Mouse (Mus musculus): Measurements from ENCODE around the gene Ppp2r5a.
A peak's percentile ranks its signal among the peaks of the same experiment; 100 is the strongest.

Ppp2r5a gene

DNA sequence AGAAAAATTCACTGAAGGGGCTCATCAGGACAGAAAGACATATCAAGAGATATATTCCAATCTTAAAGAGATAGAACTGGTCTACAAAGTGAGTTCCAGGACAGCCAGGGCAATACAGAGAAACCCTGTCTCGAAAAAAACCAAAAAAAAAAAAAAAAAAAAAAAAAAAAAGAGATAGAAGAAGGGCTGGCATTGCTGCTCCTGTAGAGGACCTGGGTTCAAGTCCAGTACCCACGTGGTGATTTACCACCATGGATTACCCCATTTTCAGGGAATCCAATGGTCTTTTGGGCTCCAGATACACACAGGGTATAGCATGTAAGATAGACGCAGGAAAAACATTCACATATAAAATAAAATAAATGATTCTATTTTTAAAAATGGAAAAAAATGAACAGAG lies 22.2 kb downstream of the Ppp2r5a start:
- DNase-seq (ENCODE audit: low spot score in 2 of 2), result no peak

DNA sequence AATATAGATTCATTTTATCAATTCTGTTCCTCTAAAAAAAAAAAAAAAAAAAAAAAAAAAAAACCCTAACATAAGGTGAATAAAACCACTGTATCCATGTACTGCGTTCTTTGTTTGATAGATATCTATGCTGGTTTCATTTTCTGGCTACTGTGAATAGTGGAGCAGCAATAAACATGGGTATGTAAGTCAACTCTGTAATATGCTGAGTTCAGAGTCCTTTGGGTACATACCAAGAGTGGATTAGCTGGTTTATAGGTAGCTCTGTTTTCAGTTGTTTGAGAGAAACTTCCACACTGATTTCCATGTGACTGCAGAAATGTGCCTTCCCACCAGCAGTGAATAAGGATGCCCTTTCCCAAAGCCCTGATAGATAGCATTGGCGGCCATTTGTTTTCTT lies 25.0 kb downstream of the Ppp2r5a start:
- DNase-seq (ENCODE audit: low spot score in 2 of 2), result no peak

DNA sequence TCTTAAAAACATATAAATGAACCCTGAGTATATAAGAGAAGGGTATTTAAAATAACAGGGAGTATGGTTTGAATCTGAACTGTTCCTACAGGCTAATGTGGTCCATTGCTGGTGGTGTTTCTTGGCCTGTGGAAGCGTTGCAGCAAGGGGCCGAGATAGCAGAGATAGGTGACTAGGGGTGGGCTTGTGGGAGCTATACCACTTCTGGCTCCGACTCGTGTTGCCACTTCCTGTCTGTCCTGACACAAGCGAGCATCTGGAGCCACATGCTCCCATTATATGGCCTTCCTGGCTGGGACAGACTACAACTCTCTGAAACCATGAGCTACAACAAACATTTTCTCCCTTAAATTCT lies 27.5 kb downstream of the Ppp2r5a start:
- DNase-seq (ENCODE audit: low spot score in 2 of 2), result no peak

DNA sequence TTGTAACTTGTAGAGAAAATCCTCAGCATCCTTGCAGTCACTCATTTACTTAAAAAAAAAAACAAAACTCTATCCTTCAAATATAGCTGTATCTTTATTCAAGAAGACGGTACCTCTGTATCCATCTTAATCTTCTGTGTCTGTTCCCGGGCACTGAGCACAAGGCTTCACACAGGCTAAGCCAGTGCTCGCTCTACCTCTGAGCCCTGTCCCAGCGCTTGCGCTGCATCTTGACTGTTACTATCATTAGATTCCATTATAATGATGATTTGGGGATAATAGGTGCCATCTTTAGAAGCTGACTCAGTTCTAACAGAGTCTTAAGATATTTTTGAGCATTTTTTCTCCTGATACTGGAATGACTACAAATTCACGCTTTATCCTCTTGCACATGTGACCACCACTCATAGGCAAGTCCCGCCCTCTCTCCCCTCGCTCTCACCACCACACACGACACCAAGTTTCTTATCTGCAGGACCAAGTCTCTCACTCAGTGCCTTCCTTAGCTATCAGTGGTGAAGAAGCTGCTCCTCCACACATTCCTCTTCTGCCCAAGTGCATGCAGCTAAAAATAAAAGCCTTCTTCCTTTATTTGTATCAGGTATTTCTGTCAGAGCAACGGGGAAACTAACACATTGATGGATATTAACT lies 28.0 kb downstream of the Ppp2r5a start:
- no peak for DNase-seq (ENCODE audit: low spot score in 2 of 2)

DNA sequence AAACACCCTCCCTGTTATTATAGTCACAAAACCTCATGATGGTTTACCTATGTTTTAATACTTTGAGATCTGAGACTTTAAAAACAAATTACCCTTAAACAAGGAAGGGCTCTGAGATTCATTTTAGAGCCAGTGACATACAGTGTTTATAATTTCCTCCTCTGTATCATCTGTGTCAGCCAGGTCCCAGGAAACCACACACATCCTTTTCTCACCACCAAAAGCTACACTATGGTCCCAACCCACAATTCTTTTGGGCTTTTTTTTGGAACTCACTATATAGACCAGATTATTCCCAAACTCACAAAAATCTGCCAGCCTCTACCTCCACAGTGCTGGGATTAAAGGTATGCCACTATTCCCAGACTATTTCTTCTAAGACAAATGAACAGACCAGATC lies 33.9 kb downstream of the Ppp2r5a start:
- DNase-seq (ENCODE audit: low spot score in 2 of 2), result no peak

DNA sequence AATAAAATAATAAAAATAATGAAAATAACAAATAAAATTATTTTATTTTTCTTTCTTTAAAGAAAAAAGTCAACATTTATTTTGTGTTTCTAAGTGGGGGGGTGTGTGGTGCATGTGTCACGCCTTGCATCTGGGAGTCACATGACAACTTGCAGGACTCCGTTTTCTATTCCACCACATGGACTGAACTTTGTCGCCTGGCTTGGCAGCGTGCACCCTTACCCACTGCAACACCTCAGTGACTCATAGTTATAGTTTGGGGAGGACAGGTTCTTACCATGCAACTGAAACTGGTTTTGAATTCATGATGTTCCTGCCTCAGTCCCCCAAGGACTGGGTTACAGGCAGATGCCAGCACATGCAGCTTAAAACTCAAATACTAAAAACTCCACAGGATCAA lies 34.9 kb downstream of the Ppp2r5a start:
- no peak for DNase-seq (ENCODE audit: low spot score in 2 of 2)

DNA sequence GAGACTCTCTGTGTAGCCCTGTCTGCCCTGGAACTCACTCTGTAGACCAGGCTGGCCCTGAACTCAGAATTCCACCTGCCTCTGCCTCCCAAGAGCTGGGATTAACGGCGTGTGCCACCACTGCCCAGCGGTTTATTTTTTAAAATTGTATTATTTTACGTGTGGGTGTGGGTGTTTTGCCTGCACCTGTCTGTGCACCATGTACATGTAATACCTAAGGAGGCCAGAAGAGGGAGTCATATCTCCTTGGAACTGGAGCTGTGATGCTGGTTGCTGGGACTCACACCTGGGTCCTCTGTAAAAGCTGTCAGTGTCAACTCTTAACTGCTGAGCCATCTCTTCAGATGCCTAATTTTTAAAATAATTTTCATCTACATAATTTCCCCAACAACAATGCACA lies 38.6 kb downstream of the Ppp2r5a start:
- DNase-seq (ENCODE audit: low spot score in 2 of 2), result peak in 1 of 2 experiments; percentile 21

DNA sequence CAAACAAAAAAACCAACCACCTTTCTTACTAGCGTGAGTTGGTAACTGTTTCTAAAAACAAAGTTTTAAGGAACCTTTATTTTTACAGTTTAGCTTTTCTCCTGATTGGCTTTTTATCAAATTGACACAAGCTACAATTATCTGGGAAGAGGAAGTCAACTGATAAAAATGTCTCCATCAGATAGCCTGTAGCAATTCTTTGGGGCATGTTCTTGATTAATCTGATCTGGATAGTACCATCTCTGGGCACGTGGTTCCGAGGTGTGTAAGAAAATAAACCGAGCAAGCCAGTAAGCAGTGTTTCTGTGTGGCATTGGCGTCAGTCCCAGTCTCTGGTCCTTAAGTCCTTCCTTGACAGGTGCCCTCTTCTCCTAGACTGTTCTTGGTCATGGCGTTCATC lies 40.7 kb downstream of the Ppp2r5a start:
- no peak for DNase-seq (ENCODE audit: low spot score in 2 of 2)

DNA sequence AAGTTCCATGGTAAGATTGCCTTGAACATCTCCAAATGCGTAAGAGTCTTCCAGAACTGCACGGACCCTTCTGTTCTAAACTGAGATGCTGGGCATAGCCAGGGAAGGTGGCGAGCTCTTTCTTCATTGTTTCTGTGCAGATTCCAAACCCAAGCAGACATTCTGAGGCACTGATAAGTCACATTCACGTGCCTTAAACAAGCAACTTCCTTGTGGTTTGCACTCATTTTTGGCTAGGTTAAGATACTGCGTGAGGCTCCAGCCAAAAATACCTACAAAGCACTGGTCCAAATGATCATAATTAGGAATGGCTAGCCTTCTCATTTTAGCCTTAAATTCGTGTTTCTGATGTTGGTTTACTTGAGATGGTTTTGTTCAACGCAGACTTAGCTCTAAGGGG lies 43.6 kb downstream of the Ppp2r5a start:
- no peak for DNase-seq (ENCODE audit: low spot score in 2 of 2)

DNA sequence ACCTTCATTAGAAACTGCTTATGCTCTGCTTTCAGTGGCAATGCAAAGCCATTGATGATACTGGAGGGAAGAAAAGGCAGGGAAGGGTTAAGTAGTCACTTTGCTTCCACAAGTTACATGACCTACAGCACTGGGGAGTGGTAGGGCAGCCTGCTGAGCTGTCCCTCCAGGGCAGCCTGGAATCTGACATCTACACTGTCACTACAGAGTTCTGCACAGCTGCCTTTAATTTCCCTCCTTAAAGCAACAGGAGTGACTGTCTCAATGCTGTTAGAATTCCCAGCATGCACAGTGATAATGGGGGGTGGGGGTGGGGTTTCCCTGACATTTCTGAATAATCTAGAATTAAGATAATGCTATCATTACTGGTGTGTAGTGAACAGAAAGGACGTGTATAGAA lies 46.1 kb downstream of the Ppp2r5a start:
- no peak for DNase-seq (ENCODE audit: low spot score in 2 of 2)

DNA sequence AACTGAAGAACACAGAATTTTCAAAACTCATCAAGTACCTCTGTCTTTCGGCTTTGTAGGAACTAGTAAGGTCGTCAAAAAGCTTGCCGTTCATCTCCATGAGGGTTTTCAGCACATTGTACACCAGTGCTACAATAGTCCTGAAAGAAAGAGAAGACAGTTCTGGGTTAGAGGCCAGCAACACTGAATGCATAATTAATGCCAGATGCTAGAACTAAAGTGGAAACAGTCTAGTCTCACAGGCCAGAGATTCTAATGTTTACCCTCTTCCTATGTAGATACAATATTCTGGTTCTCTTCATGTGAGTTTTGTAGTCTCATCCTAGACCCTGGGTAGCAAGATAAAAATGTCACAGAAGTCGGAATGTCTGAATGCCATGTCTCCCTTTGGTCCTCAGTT lies 49.2 kb downstream of the Ppp2r5a start:
- no peak for DNase-seq (ENCODE audit: low spot score in 2 of 2)

DNA sequence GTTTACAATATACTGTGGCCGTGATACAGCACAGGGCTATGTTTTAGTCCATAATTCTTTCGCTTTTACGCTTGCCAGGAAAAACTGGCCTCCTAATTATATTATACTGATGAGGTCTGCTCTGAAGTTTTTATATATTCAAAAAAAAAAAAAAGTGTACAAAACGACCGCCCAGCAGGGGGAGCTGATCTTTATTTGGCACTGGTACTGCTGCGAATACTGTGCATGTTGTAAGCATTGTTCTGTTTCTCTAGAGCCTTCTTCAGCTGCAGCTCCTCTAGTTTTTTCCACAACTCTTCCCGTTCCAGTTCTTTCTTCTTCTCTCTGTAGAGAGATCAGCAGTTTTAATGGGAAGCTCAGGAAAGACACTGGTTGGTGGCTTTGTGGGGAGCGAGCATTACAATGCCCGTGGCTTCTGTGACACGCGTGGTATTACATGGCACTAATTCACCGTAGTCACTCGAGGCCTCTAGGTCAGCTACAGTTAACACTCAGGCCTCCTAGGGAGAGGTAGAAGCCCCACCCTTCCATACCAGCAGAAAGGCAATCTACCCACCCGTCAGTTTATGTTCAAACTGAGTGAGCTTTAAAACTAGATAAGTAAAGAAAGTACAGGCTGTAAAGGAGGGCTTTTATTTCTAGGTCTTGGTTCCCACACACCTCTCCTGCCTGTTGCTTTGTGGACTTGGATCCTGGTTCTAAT lies 50.1 kb downstream of the Ppp2r5a start:
- DNase-seq (ENCODE audit: low spot score in 2 of 2), result peak in 1 of 2 experiments; percentile 31

DNA sequence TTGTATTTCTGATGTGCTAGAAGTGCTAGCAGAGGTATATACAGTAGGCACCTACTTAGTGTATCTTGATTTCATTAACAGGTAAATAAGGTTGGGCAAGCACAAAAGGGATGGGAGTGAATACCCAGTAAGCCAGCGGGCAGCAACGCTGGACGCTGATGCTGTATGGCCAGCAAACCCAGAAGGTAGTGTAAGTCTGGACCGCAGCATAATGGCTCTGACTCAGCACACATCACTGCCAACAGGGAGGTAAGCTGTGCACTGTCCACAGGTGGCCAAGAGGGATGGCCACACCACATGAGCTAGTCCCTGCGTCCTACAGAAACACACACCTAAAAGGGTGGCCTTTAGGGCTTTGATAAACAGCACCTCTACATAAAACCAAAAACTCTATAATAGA lies 52.7 kb downstream of the Ppp2r5a start:
- no peak for DNase-seq (ENCODE audit: low spot score in 2 of 2)

DNA sequence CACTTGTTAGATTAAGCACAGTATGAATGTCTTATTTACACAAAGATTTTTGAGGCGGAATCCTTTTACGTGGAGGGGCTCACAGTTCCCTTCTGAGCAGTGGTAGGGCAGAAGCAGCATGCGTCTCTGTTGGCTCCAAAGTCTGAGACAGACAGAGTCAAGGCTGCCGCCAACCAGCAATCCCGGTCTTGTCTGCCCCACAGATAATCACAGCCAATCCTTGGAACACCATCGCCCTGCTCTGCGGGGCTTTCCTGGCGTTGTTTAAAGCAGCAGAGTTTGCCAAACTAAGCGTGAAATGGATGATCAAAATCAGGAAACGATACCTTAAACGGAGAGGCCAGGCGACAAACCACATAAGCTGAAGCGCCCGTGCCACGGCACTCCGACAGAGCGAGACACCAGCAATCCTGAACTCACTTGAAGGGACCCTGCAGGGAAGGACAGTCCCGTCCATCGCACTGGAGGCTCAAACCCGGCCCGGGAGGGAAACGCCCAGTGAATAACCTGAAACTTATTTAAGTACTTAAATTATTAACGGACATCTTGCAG lies 53.5 kb downstream of the Ppp2r5a start:
- DNase-seq (ENCODE audit: low spot score in 2 of 2), result no peak

DNA sequence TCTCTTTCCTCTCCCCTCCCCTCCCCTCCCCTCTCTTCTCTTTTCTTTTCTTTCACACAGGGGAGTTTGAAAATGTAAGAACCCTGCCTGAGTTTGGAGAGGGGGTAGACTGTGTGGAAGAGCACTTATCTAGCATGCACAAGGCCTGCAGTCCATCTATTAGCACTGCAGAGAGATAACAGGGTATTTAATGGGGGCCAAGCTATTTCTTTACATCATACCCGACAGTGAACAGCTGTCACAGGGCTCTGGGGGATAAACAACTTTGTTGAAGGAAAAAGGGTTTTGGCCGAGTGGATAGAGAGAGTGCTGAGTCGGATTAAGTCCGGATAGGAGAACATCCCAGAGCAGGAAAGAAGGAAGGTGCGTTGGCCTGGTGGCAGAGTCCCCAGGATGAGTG lies 54.1 kb downstream of the Ppp2r5a start:
- no peak for DNase-seq (ENCODE audit: low spot score in 2 of 2)

DNA sequence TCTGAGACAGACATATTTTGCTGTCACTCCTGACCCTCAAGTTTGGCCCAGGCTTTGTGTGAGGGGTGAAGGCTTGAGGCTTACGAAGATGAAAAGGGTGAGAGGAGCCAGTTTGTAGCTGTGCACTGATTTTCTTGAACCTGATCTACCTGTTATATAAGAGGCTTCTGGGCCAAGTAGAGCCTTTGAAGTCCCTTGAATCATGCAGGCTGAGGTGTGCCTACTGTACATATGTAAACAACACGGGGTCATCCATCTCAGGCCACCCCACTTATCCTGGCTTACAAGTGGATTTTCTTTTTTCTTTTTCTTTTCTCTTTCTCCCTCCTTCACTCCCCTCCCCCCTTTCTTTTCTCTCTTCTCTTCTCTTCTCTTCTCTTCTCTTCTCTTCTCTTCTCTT lies 54.5 kb downstream of the Ppp2r5a start:
- no peak for DNase-seq (ENCODE audit: low spot score in 2 of 2)

DNA sequence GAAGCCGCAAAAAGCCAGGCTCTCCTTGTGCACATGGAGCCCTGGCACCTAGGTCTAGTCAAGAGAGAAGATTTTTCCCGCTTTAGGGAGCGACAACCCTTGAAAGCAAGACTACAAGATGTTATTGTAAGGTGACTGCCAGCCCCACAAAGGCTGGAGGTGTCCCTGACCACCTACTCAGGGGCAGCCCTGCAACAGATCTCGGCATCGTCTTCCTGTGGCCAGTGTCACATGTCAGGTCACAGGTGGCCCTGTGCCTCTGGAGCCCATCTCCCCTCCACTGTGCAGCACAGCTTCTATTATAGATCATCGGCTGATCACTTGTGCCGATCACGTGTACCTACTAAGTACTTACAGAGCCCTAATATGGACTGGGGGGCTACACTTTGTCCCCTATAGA lies 55.5 kb downstream of the Ppp2r5a start:
- no peak for DNase-seq (ENCODE audit: low spot score in 2 of 2)

DNA sequence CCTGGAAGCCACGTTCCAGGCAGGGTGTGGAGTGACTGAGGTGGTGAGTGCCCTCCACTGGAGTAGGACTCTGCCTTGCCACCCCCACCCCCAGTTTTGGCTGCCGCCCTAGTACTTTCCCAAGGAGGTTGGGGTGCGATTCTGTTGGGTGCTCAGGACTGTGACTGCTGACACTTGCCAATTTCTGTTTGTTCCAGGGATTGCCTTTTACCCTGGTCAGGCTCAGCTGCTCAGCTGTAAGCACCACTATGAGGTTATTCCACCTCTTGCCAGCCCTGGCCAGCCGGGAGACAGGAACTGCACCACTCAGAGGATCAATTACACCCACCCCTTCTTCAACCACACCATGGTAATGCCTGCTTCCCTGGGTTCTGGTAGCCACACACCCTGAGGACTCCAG lies 62.5 kb downstream of the Ppp2r5a start:
- no peak for DNase-seq (ENCODE audit: low spot score in 2 of 2)

DNA sequence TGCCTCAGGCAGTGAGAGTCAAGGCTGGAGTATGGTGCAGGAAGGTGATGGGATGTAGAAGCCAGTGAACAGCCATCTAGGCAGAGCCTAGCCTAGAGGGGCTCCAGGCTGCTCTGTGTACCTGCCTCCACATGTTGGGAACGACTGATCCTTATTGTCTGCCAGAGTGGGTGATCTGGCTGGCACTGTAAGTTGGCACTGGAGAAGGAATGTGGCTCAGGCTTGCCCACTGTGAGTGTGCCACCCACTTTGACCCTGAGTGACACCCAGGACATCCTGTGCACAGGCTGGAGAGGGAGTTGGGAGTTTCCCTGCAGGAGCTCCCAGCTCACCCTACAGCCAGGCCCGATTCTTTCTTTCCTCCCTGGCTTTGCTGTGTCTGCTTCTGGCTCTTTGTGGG lies 63.2 kb downstream of the Ppp2r5a start:
- no peak for DNase-seq (ENCODE audit: low spot score in 2 of 2)

DNA sequence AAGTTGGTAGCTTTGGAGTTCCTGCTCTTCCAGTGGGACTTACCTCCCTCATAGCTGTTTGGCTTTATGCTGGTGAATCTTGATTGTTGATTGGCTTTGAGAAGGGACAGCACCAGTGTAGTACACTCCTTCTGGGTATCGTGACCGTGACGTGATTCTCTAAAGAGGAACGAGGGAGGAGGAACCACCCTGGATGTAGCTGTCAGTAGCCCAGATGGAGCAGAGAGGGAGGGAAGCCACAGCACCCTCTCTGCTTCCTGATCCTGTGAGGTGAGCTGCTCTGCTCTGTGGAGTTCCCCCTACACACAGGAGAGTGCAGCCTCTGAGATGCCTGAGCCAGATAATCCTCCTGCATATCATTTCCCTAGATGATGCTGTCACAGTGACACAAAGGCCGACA lies 68.6 kb downstream of the Ppp2r5a start:
- no peak for DNase-seq (ENCODE audit: low spot score in 2 of 2)

DNA sequence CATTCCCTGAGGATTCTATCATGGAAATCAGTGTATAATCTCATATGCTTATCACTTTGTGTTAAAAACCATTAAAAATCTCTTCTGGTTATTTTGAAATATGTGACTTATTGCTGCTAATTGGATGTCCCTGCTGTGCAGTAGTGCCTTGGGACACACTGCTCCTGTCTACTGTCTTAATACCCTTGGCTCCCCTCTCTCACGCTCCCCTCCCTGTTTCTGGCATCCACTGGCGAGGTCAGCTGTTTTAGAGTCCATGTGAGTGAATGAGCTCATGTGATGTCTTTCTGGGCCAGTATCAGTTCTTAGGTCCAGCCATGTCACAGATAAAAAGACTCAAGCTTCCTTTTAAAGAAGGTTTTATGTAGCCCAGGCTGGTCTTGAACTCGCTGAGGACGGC lies 72.7 kb downstream of the Ppp2r5a start:
- no peak for DNase-seq (ENCODE audit: low spot score in 2 of 2)

DNA sequence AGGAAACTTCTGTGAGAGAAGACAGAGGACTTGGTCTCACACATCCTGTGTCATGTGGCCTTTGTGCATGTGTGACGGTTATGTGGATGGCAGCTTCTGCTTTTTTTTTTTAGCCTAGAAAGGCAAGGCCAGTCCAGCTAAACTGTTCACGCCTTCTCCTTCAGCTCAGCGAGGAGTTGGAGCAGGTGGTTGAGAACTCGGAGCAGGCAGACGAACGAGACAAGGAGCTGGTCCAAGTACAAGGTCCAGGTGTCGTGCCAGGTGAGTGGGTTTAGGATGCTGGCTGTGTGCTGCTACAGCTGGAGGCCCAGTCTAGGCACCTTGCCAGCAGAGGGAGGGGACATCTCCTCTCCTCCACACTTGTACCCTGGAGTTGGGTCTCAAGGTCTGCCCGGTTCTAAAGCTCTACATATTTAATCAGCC lies 75.0 kb downstream of the Ppp2r5a start:
- DNase-seq (ENCODE audit: low spot score in 2 of 2), result no peak

DNA sequence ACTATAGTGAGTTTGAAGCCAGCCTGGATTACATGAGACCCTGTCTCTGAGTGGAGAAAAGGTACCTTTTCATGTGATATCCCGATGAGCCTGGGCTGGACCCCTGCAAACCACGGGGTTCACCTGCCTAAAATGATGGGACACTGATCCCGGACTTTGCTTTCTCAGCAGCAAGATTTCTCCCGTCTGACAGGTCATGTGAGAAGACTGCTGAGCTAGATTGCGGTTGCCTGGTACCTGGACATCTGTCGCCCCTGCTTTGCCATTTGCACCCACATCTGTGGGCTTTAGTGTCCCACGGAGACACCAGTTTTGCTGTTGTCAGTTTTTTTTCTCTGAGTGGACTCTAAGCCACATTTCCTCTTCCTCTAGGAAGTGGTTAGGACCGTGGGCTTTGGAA lies 75.8 kb downstream of the Ppp2r5a start:
- DNase-seq (ENCODE audit: low spot score in 2 of 2), result no peak
